Mouse (Mus musculus): ENCODE measurements around the gene Fktn.

DNA sequence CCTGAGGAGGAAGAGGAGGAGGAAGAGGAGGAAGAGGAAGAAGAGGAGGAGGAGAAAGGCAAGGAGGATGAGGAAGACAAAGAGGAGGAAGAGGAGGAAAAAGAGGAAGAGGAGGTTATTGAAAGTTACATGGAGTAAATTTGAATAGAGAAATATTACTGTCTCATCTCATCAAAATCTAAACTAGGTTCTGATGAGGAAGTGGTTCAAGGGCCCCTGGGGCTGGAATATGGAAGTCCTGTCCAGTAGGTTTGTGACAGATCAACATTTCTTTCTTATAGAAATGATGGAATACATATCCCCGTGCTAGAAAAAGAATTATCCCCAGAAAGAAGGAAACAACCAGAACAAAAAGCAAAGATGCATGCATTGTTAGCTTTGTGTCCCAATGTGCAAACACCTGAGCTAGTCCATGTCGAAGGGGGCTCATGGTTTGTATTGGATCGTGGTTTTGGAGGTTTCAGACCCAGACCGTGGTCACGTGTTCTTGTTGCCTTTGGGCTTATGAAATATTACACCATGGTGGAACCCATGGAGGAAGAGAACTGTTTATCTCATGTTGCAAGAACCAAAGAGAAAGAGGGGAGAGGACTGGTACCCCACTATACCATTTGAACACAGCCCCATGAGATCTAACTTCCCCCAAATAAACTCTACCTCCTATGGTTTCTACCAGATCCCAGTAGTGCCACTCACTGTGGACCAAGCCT lies 80.6 kb downstream of the Fktn start:
- TF ChIP-seq POLR2A (IDR thresholded peaks at IDR 0.05; ENCODE audit: control insufficient read depth, extremely low read depth, insufficient read depth, low read length, poor library complexity) (no peak), CTCF (IDR thresholded peaks at IDR 0.05; ENCODE audit: borderline replicate concordance, control insufficient read depth, extremely low read depth, insufficient read depth, low read length, poor library complexity) (no peak)

Measured in thymus, adult 2 months (tissue).